Mouse (Mus musculus): ENCODE measurements around the gene Tnnc2.

Tnnc2 gene

DNA sequence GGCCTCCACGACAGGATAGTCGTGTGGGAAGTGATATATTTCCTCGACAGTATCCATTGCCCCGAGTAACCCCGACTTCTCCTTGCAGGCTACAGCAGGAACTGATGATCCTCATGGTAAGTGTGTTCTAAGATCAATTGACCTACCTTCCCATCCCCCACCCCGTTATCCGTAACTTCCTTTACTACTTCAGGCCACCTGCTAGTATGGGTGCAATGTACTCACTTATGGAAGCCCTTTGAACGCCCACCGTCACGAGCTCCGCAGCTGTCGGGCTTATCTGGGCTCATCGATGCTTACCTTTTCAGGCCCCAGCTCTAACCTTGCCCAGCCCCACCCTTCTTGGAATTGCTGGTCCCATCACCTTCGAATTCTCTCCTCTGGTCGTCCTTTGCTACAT is 9.5 kb downstream of the Tnnc2 start:
- no peak for DNase-seq

DNA sequence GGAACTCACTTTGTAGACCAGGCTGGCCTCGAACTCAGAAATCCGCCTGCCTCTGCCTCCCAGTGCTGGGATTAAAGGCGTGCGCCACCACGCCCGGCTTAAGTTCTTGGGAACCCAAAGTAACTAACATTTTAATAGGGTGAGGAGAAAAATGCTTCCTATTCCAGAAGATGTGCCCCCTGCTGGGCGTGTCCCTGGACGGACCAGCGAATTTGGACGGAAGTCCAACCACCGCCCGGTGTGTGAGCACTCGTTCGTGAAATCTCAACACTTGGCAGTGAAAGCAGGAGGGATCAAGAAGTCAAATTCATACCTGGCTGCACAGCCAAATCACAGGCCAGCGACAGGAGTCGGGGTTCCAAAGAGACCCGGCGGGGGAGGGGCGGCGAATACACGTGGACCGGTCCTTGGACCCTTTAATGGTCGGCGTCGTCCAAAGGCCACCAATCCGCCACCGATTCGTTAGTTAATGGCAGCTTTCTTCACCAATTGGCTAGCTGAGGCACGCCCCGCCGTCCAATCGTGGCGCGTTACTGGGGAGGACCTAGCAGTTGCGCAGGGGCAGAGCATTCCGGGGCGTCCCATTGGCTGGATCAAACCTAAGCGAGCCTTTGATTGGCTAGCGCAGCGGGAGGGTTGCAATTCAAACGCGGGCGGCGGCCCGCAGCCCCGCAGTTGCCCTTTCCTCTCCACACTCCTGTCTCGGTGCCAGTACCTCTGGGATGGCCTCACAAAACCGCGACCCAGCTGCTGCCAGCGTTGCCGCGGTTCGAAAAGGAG is 10.3 kb downstream of the Tnnc2 start, which contains the start of gene Ube2c:
Gene Ube2c (plus strand): TSS at position 641 of the 780 bp plus-strand sequence.
- DNase-seq, result peak; percentile 99

DNA sequence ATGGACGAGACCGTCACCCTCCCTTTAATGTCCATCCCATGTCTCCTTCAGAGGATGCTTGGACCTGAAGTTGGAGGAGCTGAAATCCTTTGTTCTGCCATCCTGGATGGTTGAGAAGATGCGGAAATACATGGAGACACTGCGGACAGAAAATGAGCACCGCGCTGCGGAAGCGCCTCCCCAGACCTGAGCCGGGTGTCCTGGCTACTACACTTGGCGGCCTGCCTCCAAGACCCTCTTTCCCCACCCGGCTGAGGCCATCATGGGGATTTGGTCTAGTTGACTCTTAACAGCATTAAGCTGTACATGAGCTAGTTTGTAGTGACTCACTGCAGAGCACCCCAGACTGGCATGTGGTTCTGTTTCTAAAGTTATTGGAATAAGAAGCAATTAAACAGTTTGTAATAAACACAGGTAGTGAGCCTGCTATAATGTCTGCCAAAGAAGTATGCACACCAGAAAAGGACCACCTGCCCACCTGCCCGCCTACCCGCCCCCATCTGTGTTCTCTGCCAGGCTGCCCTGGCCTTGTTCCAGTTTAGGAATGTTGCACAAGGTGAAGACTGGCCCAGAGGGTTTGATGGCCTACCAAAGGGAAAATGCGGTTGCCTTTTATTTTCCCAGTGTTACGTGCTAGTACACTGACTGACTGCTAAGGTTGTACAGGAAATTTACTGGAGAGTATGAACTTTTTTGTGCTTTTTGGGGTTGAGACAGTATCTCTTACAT is 11.8 kb downstream of the Tnnc2 start:
- no peak for DNase-seq

DNA sequence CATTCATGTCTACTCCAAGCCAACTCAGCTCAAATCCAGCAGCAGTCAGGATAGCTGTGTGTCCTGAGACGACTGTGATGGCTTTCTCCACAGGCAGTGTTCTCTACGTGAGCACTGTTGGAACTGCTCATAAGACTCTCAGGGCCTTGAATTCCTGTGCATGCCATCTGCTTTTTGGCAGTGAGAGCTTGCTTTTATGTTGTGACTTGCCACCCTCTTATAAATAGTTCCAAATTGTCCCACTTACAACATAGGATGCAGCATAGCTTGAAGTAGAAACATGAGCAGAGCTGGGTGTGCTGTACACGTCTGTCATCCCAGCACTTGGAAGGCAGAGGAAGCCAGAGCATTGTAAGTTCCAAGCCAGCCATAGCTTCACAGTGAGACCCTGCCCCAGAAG is 13.9 kb downstream of the Tnnc2 start:
- DNase-seq, result no peak

DNA sequence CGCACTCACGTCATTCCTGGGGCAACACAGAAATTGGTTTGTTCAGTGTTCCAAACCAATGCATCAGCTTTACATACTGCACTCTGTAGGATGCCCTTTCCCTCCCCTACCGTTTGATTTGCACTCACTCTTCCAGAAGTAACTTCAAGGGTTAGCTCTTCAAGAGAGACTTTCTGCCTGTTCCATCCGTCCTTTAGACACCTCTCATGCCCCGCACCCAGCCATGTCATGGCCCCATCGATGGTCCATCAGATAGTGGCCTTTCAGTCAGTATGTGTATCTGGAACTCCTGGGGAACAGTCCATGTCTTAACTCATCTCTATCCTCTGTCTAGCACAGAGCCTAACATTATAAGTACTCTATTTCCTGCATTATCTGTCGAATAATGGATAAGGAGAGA is 17.2 kb downstream of the Tnnc2 start:
- no peak for DNase-seq

DNA sequence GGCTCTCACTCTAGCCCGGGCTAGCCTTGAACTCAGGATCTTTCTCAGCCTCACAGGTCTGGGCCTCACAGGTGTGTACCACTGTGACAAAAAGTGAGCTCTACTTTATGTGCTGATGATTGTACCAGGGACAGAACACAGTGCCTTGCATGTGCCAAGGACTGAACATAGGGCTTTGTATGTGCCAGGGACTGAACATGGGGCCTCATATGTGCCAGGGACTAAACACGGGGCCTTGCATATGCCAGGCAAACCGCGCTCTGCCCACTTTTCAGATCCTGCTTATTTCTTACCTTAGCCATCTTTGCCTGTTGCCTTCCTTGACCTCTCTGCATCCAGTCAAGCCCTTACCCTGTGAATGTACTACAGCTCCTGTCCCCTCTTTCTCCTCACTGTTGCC is 17.8 kb downstream of the Tnnc2 start:
- no peak for DNase-seq

DNA sequence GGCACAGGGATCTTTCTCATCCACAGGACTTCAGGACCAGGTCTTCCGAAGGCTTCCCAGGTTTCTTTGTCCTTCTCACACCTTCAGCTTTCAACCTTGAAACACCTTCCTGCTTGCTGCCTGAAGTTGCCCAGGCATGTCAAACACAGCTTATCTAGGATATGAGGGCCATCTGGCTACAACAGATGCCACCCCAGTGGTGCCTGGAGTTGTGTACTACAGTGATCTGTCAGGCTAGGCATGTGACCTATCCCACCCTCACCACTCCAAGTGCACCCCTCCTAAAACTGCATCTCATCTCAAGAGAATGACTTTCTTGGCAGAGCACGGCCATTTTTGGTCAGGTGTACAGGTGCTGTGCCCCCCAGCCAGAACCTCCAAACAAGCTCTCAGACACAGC is 18.3 kb downstream of the Tnnc2 start:
- DNase-seq, result no peak

DNA sequence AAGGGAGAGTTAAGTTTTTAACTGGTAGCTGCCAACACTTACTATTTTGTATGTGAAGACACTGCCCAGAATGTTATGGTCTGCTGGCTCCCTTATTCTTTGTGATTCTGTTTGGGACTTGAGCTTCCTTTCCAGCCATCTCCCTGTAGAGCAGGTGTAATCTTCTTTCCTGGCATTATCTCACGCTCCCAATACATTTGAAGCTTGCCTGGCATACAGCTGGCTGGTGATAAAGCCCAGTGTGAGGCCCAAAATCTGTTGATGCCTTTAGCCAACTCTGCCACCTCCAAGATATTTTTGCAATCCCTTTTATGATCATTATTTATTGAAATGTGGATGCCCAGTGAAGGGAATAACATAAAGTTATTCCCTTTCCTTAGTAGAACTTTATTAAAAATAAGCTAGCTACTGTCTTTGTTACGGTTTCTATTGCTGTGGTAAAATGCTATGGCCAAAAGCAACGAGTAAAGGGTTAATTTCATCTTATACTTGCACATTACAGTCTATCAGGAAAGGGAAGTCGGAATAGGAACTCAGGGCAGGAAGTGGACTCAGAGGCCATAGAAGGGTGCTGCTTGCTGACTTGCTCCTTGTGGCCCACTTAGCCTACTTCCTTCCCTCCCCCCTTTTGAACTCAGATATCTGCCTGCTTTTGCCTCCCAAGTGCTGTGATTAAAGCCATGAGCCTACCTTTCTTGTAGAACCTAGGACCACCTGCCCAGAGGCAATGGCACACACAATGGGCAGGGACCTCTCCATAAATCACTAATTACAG is 19.5 kb downstream of the Tnnc2 start:
- no peak for DNase-seq

DNA sequence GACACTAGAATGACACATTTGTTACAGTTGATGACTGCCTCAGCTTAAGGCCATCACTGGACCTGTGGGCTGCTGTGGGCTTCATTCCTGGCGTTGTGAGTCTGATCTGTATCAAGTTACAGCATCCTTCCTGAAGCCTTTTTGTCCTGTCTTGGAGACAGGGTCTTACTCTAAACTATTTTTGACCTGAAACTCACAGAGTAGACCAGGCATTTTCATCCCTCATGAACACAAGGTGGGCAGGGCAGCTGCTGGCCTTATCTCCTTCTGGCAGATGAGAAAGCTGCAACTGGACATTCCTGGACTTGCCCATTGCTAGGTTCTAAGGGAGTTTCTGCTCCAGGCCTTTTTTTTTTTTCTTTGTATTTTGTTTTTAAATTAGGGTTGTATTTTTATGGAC is 21.1 kb downstream of the Tnnc2 start:
- no peak for DNase-seq

DNA sequence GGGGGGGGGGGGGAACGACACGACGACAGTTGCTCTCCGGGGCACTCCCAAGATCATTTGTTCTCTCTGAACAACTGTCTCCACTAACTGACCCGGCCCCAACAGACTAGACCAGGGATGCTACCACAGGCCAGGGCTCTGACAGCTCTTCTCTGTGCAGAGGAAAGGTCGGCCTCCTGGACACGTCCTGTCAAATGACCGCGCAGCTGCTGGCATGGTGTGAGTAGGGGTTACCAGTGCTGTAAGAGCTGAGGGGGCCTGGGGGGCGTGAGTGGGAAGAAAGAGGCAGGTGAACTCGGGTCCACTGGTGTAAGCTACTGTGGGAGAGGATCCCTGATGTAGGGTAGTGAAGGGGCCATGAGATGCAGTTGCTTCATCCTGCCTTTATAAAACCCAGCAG is 21.9 kb downstream of the Tnnc2 start:
- no peak for DNase-seq

DNA sequence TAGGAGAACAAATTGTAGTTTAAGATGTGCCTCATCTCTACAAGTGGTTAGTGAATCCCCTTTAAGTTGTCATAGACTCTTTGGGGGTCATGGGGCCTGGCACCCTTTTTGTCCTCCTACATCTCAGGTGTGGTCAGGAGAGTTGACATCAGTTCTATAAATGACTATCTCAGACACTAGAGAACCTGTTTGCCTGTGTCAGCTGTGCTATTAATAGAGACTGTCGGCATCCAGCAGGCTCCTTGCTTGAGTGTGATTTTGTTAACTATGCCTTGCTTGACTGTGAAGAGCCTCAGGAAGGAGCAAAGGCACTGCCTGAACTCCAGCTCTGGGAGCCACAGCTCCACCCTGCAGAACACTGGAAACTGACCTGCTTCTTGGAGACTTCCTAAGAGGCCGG is 25.0 kb downstream of the Tnnc2 start:
- DNase-seq, result no peak

DNA sequence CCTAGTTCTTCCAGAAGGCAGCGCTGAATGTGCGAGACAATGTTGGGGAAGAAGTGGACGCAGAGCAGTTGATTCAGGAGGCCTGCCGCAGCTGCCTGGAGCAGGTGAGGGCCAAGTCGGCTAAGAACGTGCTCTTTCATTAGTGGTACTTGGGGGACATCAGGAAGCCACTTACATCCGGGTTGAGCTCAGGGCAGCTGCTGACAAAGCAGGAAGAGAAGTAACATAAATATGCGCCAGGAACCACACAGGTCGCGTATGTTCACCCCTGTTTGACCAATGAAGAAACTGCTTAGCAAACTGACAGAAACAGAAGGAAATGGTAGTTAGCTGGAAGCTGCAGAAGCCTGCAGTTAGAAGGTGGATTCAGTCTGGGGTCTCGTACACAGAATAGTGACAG is 25.7 kb downstream of the Tnnc2 start:
- no peak for DNase-seq

DNA sequence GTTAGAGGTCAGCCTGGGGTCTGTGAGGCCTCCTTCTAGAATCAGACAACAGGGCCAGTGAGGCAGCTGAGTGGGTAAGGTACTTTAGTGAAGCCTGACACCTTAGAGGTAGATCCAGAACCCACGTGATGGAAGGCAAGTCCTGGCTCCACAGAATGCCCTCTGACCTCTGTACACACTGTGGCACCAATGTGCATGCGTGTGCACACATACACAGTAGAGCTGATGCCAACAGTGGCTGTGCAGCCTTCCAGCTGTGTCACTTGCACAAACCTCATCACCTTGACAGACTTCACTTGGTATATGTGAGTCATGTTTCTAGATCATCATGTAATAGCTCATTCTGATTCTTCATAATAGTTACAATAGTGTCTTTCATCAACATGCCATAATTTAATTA is 27.3 kb downstream of the Tnnc2 start:
- no peak for DNase-seq

DNA sequence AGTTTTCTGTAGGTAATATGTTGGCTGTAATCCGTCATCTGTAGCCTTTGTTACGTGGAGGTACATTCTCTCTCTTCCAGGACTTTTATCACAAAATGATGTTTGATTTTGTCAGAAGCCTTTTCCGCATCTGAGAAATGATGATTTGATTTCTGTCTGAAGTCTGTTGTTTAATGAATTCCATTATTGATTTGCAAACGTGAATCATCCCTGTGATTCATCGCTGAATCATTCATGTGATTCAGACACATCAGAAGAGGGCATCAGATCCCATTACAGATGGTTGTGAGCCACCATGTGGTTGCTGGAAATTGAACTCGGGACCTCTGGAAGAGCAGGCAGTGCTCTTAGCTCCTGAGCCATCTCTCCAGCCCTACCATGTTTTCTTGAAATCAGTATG is 30.8 kb downstream of the Tnnc2 start:
- no peak for DNase-seq

DNA sequence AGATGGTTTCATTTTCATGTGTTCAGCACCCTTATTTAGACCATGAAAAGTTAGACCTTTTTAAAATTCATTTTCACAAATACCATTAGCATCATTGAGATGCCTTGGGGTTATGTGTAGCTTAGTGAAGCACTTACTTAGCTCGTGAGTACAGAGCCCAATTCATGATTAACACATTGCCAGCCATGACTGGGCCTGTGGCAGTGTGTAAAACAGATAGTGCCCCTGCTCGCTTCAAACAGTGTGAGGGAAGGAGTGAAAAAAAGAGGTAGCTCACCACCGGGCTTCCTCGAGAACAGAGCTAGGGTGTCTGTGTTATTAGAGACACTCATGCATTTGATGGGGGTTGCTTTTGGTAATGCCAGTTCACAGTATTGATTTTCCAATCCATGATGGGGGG is 31.6 kb downstream of the Tnnc2 start:
- no peak for DNase-seq

DNA sequence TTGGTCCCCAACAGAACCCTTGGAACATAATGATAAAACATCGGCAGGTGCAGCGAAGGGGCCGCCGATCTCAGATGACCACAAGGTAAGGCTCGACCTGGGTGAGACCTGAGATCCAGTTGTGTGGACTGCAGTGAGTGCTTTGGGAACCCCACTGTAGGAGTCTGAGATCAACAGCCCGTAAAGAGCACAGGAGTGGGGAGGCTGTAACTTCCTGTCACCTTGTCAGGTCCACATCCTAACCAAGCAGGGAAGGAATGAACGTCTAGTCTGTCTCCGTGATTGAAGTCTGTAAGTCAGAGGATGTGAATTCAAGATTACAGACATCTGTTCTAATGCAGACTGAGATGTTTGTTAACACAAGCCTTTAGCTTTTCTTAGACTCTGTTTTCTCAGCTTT is 33.1 kb downstream of the Tnnc2 start:
- no peak for DNase-seq

DNA sequence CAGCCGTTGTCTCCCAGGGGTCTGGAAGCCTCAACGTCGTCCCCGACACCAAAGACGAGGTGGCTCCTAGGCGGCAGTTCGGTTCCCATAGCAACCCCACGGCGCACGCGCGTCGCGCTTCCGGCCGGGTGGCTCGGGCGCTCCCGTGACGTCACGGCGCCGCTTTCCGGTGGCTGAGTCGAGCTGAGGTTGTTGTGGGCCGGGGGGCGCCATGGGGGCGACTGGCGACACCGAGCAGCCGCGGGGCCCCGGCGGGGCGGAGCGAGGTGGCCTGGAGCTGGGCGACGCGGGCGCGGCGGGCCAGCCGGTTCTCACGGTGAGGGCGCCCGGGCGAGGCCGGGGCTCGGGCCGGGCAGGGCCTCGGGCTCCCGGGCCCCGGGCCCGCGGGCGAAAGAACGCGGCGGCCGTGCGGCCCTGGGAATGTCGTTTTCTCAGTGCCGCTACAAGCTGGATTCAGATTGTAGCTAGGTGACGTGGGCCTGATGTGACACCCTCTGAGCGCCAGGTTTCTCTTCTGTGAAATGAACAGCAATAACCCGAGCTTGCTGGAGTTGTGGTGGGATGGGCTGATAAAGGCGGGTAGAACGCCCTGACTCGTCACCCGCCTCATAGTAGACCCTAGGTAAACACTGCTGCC is 33.8 kb downstream of the Tnnc2 start, which contains the start of the genes Wfdc3 and Dnttip1:
Gene Wfdc3 (minus strand): TSS at position 89 of the 637 bp plus-strand sequence.
Gene Dnttip1 (plus strand): TSS at position 141 of the 637 bp plus-strand sequence.
- peak; percentile 95 for DNase-seq

DNA sequence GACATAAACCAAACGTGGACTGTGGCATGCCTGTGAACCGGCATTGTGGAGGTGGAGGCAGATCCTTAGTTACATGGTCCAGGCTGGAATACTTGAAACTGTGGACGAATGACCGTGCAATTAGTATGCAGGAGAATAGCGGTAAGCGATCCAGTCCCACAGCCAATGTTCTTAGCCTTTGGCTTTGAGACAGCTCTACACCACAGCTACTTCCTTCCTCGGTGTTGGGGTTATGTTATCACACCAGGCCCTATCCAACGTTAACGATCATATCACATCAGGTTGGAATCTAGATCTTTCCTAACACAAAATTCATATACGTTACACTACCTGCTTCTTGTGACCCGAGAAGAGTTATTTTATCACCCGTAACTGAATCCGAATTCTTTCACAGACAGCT is 34.8 kb downstream of the Tnnc2 start:
- no peak for DNase-seq

DNA sequence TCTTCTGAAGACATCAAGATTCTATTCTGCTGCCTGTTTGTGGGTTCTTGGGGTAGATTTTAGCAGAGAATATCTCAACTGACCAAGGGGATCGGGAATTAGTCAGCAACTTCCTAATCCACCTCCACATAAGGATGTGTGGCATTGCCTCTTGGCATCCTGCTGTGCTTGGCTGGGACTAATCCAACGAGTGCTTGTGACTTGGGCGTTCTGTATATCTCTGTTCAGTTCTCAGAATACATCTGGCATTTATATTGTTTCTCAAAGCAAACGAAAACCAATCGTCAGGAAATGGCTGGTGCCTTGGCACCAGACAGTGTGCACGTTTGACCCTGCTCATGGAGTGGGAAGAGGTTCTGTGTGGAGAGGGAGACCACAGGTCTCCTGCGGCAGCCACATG is 39.9 kb downstream of the Tnnc2 start:
- DNase-seq, result no peak

DNA sequence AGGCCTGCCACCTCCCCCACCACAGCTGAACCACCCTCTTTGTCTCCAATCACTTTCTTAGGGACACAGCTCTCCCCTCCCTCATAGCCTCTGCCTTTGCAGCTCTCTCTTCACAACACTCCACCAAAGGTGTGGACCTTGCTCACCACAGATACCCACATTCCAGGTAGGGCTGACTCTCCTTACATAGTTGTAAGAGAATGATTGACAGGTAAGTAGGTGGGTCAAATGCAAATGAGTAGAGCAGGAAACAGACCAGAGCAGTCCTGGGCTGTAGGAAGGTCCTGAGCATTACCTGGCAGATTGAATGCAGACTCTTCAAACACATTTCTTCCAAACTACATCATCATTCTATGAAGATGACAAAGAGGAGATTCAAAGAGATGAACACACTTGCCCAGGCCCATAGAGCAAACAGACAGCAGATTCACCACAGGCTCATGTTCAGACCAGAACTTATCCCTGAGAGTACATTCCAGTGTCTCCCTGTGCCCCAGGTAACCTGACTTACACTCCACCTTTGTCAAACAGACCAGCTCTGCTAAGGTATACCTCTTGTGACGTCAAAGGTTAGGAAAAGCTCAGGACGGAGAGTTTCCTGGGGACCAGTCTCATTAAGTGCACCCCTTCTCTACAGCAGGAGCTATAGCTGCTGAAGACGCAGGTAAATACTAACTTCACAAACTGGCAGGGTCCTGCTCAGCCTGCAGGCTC is 42.2 kb downstream of the Tnnc2 start:
- no peak for DNase-seq

DNA sequence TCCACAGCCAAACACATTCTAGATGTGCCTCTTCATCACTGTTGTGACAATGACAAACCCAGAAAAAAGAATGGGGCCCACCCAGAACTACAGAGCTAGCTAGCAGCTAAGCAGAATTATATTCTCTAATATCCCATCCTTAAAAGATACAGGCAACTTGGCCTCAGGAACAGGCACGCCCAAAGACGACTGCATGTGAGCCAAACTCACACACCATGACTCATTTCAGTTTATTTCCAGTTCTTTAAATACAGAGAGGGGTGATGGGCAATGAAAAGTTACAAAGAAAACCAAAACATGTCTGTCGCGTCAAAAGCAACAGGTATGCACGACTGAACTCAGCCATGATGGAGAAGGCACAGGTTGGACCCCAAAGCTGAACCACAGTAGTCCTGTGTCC is 44.3 kb downstream of the Tnnc2 start:
- DNase-seq, result no peak

DNA sequence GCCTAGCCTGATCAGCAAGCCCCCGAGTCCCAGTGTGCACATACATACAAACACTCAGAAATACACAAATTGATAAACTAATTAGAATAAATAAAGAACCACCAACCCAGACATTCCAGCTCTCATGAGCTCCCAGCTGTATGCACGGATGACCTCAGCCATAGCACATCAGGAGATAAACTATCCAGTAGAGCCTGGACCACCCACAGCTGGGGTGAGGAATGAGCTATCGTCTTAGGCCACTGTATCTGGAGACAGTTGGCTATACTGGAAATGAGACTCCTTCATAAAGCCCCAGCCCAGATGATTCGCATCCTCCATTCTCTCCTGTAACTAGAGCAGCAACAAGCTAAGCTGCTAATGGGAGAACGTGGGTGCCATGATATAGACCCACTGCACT is 44.9 kb downstream of the Tnnc2 start:
- peak; percentile 11 to 46 for DNase-seq
